Mouse (Mus musculus) heart, postnatal 0 days (tissue): ENCODE results near the gene Tat.

Source experiments
- CTCF ChIP-seq: IDR thresholded peaks from 2 replicates; pipeline ENCODE4 v1.5.1; 2016; ENCODE audit warnings: antibody characterized with exemption, control low read depth, low read depth
- EP300 ChIP-seq: IDR thresholded peaks from 2 replicates; pipeline ENCODE4 v1.6.1; 2016; ENCODE audit warnings: antibody characterized with exemption, low read depth

DNA sequence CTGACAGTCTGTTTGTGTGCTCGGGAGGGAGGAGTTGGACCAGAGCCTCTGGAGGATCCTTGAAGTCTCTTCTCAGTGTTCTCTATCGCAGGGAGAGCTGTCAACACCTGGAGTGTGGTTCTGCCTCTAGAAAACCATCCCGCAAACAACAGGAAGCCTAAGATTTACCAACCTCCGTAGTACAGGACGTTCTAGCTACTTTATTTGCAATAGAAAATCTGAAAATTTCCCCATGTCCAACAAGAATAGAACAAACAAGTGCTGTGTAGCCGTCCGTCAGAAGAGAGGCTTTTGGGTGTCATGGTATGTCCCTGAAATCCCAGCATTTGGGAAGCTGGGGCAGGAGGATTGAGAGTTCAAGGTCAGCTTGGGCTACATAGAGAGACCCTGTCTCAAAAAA lies 2.5 kb upstream of the Tat start:
- no peak for TF ChIP-seq EP300
- no peak for TF ChIP-seq CTCF
